Mouse (Mus musculus) left cerebral cortex, postnatal 14 days (tissue): ENCODE data around the gene Sgpl1. TPM values are rescaled to one million over a fixed set of nuclear protein-coding genes. Genes with fewer than 3 reads are reported as not detected.

Experiments
- DNase-seq, 2 experiments: peaks; one replicate each; pipeline ENCODE4 v3.0.0; 2021 to 2022; ENCODE audit warnings: low spot score in 2 of 2, mixed read lengths in 1 of 2
- intact Hi-C: fragments of 180-260 bp; cut with DNase I; formaldehyde crosslinking; loops from one replicate; pipeline ENCODE4 v1.15.1; 2025
- microRNA-seq, 2 experiments: library from miRNA; unstranded; fragments of <30 nt; microRNA quantifications; one replicate each; pipeline ENCODE4 v1.2.0; 2022
- total RNA-seq, 2 experiments: library from RNA; stranded (reverse); gene quantifications; 2 replicates each; pipeline ENCODE4 v1.2.3; 2021

The Sgpl1 gene
- total RNA-seq, 2 experiments from 2014 or later: 21.8 to 24.3 TPM

DNA sequence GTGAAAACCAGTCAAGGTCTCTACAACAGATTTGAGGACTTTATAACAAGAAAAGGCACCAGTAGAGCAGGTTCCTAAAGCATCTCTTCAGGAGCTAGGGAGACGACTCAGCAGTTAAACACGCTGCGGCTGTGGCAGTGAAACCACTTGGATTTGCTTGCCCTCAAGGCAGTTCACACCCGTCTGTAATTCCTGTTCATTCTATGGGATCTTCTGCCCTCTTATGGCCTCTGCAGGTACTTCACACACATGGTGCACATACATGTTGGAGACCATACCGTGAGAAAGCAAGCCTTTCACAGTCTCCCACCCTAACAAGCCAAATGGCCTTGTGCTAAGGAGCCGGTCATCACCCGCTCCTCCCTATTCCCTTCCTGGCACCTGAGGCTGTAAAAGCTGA is 90.8 kb downstream of the Sgpl1 start:
- intact Hi-C loops: no loop called here
- DNase-seq: no peak

GRCm38 (mm10) chr10:61051993-61052613 is 95.4 kb downstream of the Sgpl1 start:
- intact Hi-C loops: loop anchor here (1.0 to 5.0 kb wide), 2 partner anchors 215 to 273 kb away; no protein-coding TSS in a partner anchor
- DNase-seq: peak; percentile 66 to 87

Small RNAs within 50 kb of the gene (microRNA-seq; reads per million reads assigned to microRNA genes)
- 0 reads per million in 2 experiments for gene Gm44308

Other genes with a start within 250 kb of the Sgpl1 start
- gene Pcbd1, start 58.4 kb downstream of the Sgpl1 start, total RNA-seq: 1 to 10 TPM; 8.6 to 9.4 TPM
- gene Tbata, start 24.3 kb upstream of the Sgpl1 start, total RNA-seq: 1 to 10 TPM; 1.3 to 2.1 TPM
- under 1 TPM; 0.66 to 0.70 TPM for gene Adamts14, start 125.7 kb upstream of the Sgpl1 start, total RNA-seq
- gene Prf1, start 150.1 kb upstream of the Sgpl1 start, total RNA-seq: not detected
- 10 to 100 TPM; 15.0 to 15.1 TPM for gene Pald1, start 235.8 kb upstream of the Sgpl1 start, total RNA-seq